Mouse (Mus musculus) bone marrow macrophage, adult 2 months (primary cell): ENCODE results near the gene Tle6.

Experiments used
- CTCF ChIP-seq: IDR thresholded peaks from 2 replicates; pipeline ENCODE4 v1.5.1; 2012; ENCODE audit warnings: low read depth, mild to moderate bottlenecking, low read length, moderate library complexity
- POLR2A ChIP-seq: IDR thresholded peaks from 2 replicates; pipeline ENCODE4 v1.6.1; 2012; ENCODE audit warnings: mild to moderate bottlenecking, low read depth, low read length, borderline replicate concordance

GRCm38 (mm10) chr10:81646015-81646555 is 45.2 kb upstream of the Tle6 start:
- TF ChIP-seq CTCF: no peak
- no peak for TF ChIP-seq POLR2A
